Comparison of ENCODE assay signal across 10 mouse cellular contexts in the genomic region with DNA sequence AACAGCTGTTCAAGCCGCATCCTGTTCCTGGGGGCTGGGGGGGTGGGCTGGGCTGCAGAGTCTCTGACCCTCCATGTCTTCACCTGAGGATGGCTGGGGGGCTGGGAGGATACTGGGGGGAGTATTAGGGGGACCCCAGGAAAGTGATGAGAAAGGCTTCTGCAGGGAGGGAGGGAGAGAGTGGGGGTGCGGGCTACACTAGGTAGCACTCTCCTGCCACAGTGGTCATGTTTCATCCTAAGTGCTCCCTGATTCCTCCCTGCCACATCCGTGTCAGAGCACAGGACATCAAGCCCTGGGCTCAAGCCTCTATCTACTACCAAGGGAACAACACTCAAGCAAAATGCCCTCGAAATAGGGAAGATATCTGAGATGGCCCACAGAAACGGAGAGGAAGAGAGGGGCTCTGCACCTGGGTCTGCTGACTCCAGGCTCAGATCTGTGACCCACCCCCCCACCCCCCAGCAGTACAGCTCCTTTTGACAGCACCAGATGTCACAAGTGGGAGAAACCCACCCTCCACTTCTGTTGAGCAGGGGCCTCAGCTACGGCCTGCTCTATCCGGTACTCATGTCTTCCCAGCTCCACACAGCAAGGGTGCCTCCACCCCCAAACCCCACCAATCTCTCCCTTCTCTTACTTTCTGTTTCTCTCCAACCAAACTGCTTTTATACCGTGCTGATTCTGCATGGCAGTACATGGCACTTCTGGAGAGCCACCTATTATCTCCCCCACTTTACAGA.
DNase-seq lines count a peak whose midpoint lies in the region; ATAC-seq lines count a peak whose summit lies in the region.
"Had no signal": no experiment of that assay in that cellular context is flagged by ENCODE, and none has a peak within 500 bp of the region (broad histone marks: within the 10 kb centered on the region; RNA-seq: fewer than 3 reads in every experiment).

No protein-coding gene starts in this region.

- 0 out of 2 replicates have a peak, but pooled peaks have one; percentile 19 for ATAC-seq in lung, embryonic 15.5 days (ENCODE audit: borderline replicate concordance, extremely low read depth, low FRiP score, low TSS enrichment)
- ATAC-seq in intestine, embryonic 15.5 days = peak; percentile 48
- peak; percentile 47; the same call in 1 of the 2 replicates for ATAC-seq in neural tube, embryonic 14.5 days (ENCODE audit: low read depth)

- H3K36me3 ChIP-seq in lung, embryonic 15.5 days = no peaks in the 10 kb centered on the region
- H3K36me3 ChIP-seq in intestine, embryonic 15.5 days = no peaks in the 10 kb centered on the region
- H3K36me3 ChIP-seq in neural tube, embryonic 14.5 days (ENCODE audit: control insufficient read depth, insufficient read depth, low read length) = no peaks in the 10 kb centered on the region

- H3K4me3 ChIP-seq in lung, embryonic 15.5 days = no peak overlapping the region
- no peak overlapping the region for H3K4me3 ChIP-seq in intestine, embryonic 15.5 days (replicated peaks)
- no peak overlapping the region for H3K4me3 ChIP-seq in neural tube, embryonic 14.5 days (ENCODE audit: low read depth, low read length)

- H3K4me1 ChIP-seq in lung, embryonic 15.5 days = peaks cover 74% of the 10 kb centered on the region
- H3K4me1 ChIP-seq in intestine, embryonic 15.5 days (replicated peaks) = peaks cover 28% of the 10 kb centered on the region
- H3K4me1 ChIP-seq in neural tube, embryonic 14.5 days (ENCODE audit: control insufficient read depth, insufficient read depth, low read length) = 0 out of 2 replicates have a peak, but pooled peaks cover 9% of the 10 kb centered on the region

- no peaks in the 10 kb centered on the region for H3K9me3 ChIP-seq in lung, embryonic 15.5 days
- no peaks in the 10 kb centered on the region for H3K9me3 ChIP-seq in intestine, embryonic 15.5 days
- H3K9me3 ChIP-seq in neural tube, embryonic 14.5 days (ENCODE audit: control insufficient read depth, low read length) = no peaks in the 10 kb centered on the region

- no peaks in the 10 kb centered on the region for H3K27me3 ChIP-seq in lung, embryonic 15.5 days
- H3K27me3 ChIP-seq in intestine, embryonic 15.5 days (replicated peaks) = no peaks in the 10 kb centered on the region
- H3K27me3 ChIP-seq in neural tube, embryonic 14.5 days (ENCODE audit: control insufficient read depth, insufficient read depth, low read length) = no peaks in the 10 kb centered on the region

- H3K4me2 ChIP-seq in lung, embryonic 15.5 days = no peak overlapping the region
- no peak overlapping the region for H3K4me2 ChIP-seq in intestine, embryonic 15.5 days (replicated peaks)
- H3K4me2 ChIP-seq in neural tube, embryonic 14.5 days (ENCODE audit: low read depth, low read length) = no peak overlapping the region

- DNase-seq in lung, postnatal 14 days = no peak
- DNase-seq in thymus, postnatal 36 days = peak; percentile 31 to 72
- DNase-seq in gastrocnemius, adult 8-10 months (ENCODE audit: low spot score in 2 of 2) = no peak
- DNase-seq in urinary bladder, postnatal 14 days (ENCODE audit: low spot score) = no peak
- DNase-seq: gastrocnemius, postnatal 14 days had no signal

- H3K9ac ChIP-seq in lung, embryonic 15.5 days = no peak overlapping the region
- no peak overlapping the region for H3K9ac ChIP-seq in intestine, embryonic 15.5 days
- H3K9ac ChIP-seq in neural tube, embryonic 14.5 days (replicated peaks; ENCODE audit: low read depth, low read length) = no peak overlapping the region
- H3K9ac ChIP-seq: liver, embryonic 14.5 days had no signal

- H3K27ac ChIP-seq in lung, embryonic 15.5 days = peak overlapping the region; percentile 74
- H3K27ac ChIP-seq in intestine, embryonic 15.5 days = no peak overlapping the region
- H3K27ac ChIP-seq in neural tube, embryonic 14.5 days (ENCODE audit: low read depth, low read length) = no peak overlapping the region
- H3K27ac ChIP-seq: kidney, postnatal 0 days; liver, embryonic 14.5 days had no signal

- 48% methylated on average over 8 of the region's 8 CpGs for WGBS in lung, embryonic 15.5 days
- 56% methylated on average over 8 of the region's 8 CpGs for WGBS in intestine, embryonic 15.5 days
- 49% methylated on average over 8 of the region's 8 CpGs for WGBS in neural tube, embryonic 14.5 days

Comparison
In these comparisons a context has a peak if more than half of its experiments do, and no peak if none do; other contexts are left out.
1. DNase-seq: peak in thymus, postnatal 36 days (2 of 2); none in lung, postnatal 14 days (single experiment), gastrocnemius, adult 8-10 months (0 of 2) and urinary bladder, postnatal 14 days (single experiment).
2. Peak in every context shown above with its lines, with median percentiles within 50 percentile points of each other: ATAC-seq.